Mouse (Mus musculus) adrenal gland, adult 10 weeks (tissue): Measurements from ENCODE around the gene Gjc3. TPM values are rescaled to one million over a fixed set of nuclear protein-coding genes. Genes with fewer than 3 reads are reported as not detected.

Experiments
- polyA plus RNA-seq: library from polyadenylated mRNA; stranded (reverse); fragments of 350-450 nt; fragmentation: Illumina TruSeq; extraction: RNeasy Lipid Tissue Mini Kit (QIAGEN cat#74804); gene quantifications from one replicate; pipeline ENCODE4 v1.2.3, GENCODE M21; 2014; ENCODE audit warnings: low read depth, low replicate concordance

Gjc3 gene
- 0.64 TPM for polyA plus RNA-seq

GRCm38 (mm10) chr5:137962945-137963344, at the start of gene Gjc3:
Gjc3 (minus strand) TSS chr5:137963098.

GRCm38 (mm10) chr5:137981300-137981699, 18.4 kb upstream of the Gjc3 start, which contains the start of gene Azgp1:
Azgp1 (plus strand) TSS chr5:137981520.

GRCm38 (mm10) chr5:137921532-137921931, 41.4 kb downstream of the Gjc3 start, which contains the start of gene Cyp3a13:
Cyp3a13 (minus strand) TSS chr5:137921619.

Other genes with a start within 250 kb of the Gjc3 start
- gene Nyap1, start 221.5 kb downstream of the Gjc3 start, polyA plus RNA-seq, result not detected
- 0.29 TPM for gene Tsc22d4, start 217.4 kb downstream of the Gjc3 start, polyA plus RNA-seq
- gene Ppp1r35, start 184.2 kb downstream of the Gjc3 start, polyA plus RNA-seq, result not detected
- 10.4 TPM for gene Mepce, start 175.4 kb downstream of the Gjc3 start, polyA plus RNA-seq
- 7.7 TPM for gene Zcwpw1, start 175.3 kb downstream of the Gjc3 start, polyA plus RNA-seq
- gene Pilra, start 126.8 kb downstream of the Gjc3 start, polyA plus RNA-seq, result 0.76 TPM
- gene Pilrb1, start 105.0 kb downstream of the Gjc3 start, polyA plus RNA-seq, result not detected
- gene Pilrb2, start 91.3 kb downstream of the Gjc3 start, polyA plus RNA-seq, result not detected
- not detected for gene Cyp3a13, start 41.5 kb downstream of the Gjc3 start, polyA plus RNA-seq
- not detected for gene Azgp1, start 18.4 kb upstream of the Gjc3 start, polyA plus RNA-seq
- gene Smok3a, start 58.2 kb upstream of the Gjc3 start, polyA plus RNA-seq, result not detected
- gene Smok3b, start 58.3 kb upstream of the Gjc3 start, polyA plus RNA-seq, result not detected
- not detected for gene Smok3c, start 90.1 kb upstream of the Gjc3 start, polyA plus RNA-seq
- gene Zkscan1, start 122.0 kb upstream of the Gjc3 start, polyA plus RNA-seq, result 48.4 TPM
- 13.8 TPM for gene Zscan21, start 153.8 kb upstream of the Gjc3 start, polyA plus RNA-seq
- gene Zfp113, start 192.6 kb upstream of the Gjc3 start, polyA plus RNA-seq, result 14.7 TPM
- gene Cops6, start 198.0 kb upstream of the Gjc3 start, polyA plus RNA-seq, result 94.6 TPM
- 3.0 TPM for gene Ap4m1, start 208.9 kb upstream of the Gjc3 start, polyA plus RNA-seq
- 12.5 TPM for gene Mcm7, start 209.3 kb upstream of the Gjc3 start, polyA plus RNA-seq
- gene Taf6, start 224.4 kb upstream of the Gjc3 start, polyA plus RNA-seq, result 4.4 TPM
- gene Cnpy4, start 224.4 kb upstream of the Gjc3 start, polyA plus RNA-seq, result 15.5 TPM
- gene Mblac1, start 231.2 kb upstream of the Gjc3 start, polyA plus RNA-seq, result 0.47 TPM